Mouse (Mus musculus) intestine, postnatal 0 days (tissue): ENCODE results near the gene 1600014C23Rik. TPM values are rescaled to one million over a fixed set of nuclear protein-coding genes. Genes with fewer than 3 reads are reported as not detected.

ENCODE experiments used
- ATAC-seq: fragments of 200-750 bp; cut with Nextera tagmentation; 2 replicates; pipeline ENCODE4 v1.8.0; 2017; ENCODE audit warnings: mild to moderate bottlenecking, moderate TSS enrichment, moderate library complexity
- H3K27ac ChIP-seq: fragments of 300-500 bp; sonication (generic); 2 replicates; pipeline ENCODE4 v1.5.1; 2014; ENCODE audit warnings: mild to moderate bottlenecking, low read depth, low read length, moderate library complexity
- H3K27me3 ChIP-seq: fragments of 300-500 bp; sonication (generic); replicated peaks from 2 replicates; pipeline ENCODE4 v1.6.1; 2014; ENCODE audit warnings: low read length, mixed read lengths; ENCODE audit not compliant: control insufficient read depth, insufficient read depth
- H3K36me3 ChIP-seq: fragments of 300-500 bp; sonication (generic); 2 replicates; pipeline ENCODE4 v1.6.1; 2014; ENCODE audit warnings: mild to moderate bottlenecking, moderate library complexity; ENCODE audit not compliant: control insufficient read depth, insufficient read depth
- H3K4me1 ChIP-seq: fragments of 300-500 bp; sonication (generic); replicated peaks from 2 replicates; pipeline ENCODE4 v1.6.1; 2014; ENCODE audit warnings: antibody characterized with exemption, low read length, mixed read lengths; ENCODE audit not compliant: control insufficient read depth, insufficient read depth
- H3K4me2 ChIP-seq: fragments of 300-500 bp; sonication (generic); replicated peaks from 2 replicates; pipeline ENCODE4 v1.6.1; 2014; ENCODE audit warnings: low read depth, mild to moderate bottlenecking, moderate library complexity
- H3K4me3 ChIP-seq: fragments of 300-500 bp; sonication (generic); 2 replicates; pipeline ENCODE4 v1.5.1; 2014; ENCODE audit warnings: low read depth, low read length
- H3K9ac ChIP-seq: fragments of 300-500 bp; sonication (generic); 2 replicates; pipeline ENCODE4 v1.6.1; 2014; ENCODE audit warnings: mild to moderate bottlenecking, low read depth, low read length
- H3K9me3 ChIP-seq: fragments of 300-500 bp; sonication (generic); 2 replicates; pipeline ENCODE4 v1.6.1; 2016; ENCODE audit warnings: mixed run types; ENCODE audit not compliant: control insufficient read depth
- CTCF ChIP-seq: sonication (generic); IDR thresholded peaks from 2 replicates; pipeline ENCODE4 v1.5.1; 2016; ENCODE audit warnings: low read depth, mild to moderate bottlenecking, control low read depth, antibody characterized with exemption, moderate library complexity
- WGBS: fragments of 180-500 bp; shearing (Covaris S2); extraction: QIAGEN DNeasy Blood & Tissue Kit; methylation state at CpG from one replicate; pipeline ENCODE4 v1.1.7; 2014; 5-methylcytosine and 5-hydroxymethylcytosine counted together
- polyA plus RNA-seq: library from polyadenylated mRNA; unstranded; fragments of >200 nt; fragmentation: Nextera tagmentation; extraction: Ambion mirVana; gene quantifications from 2 replicates; pipeline ENCODE4 v1.2.1, GENCODE M21; 2015

Gene 1600014C23Rik
- polyA plus RNA-seq, 1 experiment from 2014 or later = not detected

- Histone ChIP-seq H3K4me3 (no peak overlapping the region), H3K4me1 (no peaks in the 10 kb centered on the region; the same call in 1 of the 2 replicates), H3K27ac (no peak overlapping the region), H3K27me3 (no peaks in the 10 kb centered on the region), H3K4me2 (no peak overlapping the region), H3K9ac (no peak overlapping the region), H3K36me3 (no peaks in the 10 kb centered on the region), H3K9me3 (no peaks in the 10 kb centered on the region)
- TF ChIP-seq CTCF = no peak
- ATAC-seq = no peak
- 77% methylated on average over 5 of the region's 5 CpGs for WGBS
Observed at GRCm38 (mm10) chr17:45756831-45757230, 23.2 kb upstream of the 1600014C23Rik start.

GRCm38 (mm10) chr17:45756391-45756790 lies 22.7 kb upstream of the 1600014C23Rik start:
- 71% methylated on average over 8 of the region's 8 CpGs for WGBS
- no peak for TF ChIP-seq CTCF
- no peak for ATAC-seq

GRCm38 (mm10) chr17:45754186-45754862 lies 20.7 kb upstream of the 1600014C23Rik start:
- no peaks in the 10 kb centered on the region for H3K36me3 ChIP-seq
- no peaks in the 10 kb centered on the region; the same call in 1 of the 2 replicates for H3K4me1 ChIP-seq
- no peak overlapping the region for H3K9ac ChIP-seq
- no peak overlapping the region for H3K4me2 ChIP-seq
- H3K27ac ChIP-seq = no peak overlapping the region
- no peak for TF ChIP-seq CTCF
- no peak overlapping the region for H3K4me3 ChIP-seq
- no peak for ATAC-seq
- no peaks in the 10 kb centered on the region for H3K9me3 ChIP-seq
- H3K27me3 ChIP-seq = no peaks in the 10 kb centered on the region
- WGBS = 85% methylated on average over 13 of the region's 13 CpGs

More at GRCm38 (mm10) chr17:45756391-45756790, 22.7 kb upstream of the 1600014C23Rik start:
- no peaks in the 10 kb centered on the region for H3K9me3 ChIP-seq
- no peak overlapping the region for H3K27ac ChIP-seq
- no peak overlapping the region for H3K4me3 ChIP-seq
- no peak overlapping the region for H3K4me2 ChIP-seq
- H3K9ac ChIP-seq = no peak overlapping the region
- H3K36me3 ChIP-seq = no peaks in the 10 kb centered on the region
- H3K27me3 ChIP-seq = no peaks in the 10 kb centered on the region
- H3K4me1 ChIP-seq = no peaks in the 10 kb centered on the region; the same call in 1 of the 2 replicates

GRCm38 (mm10) chr17:45752678-45753077 lies 19.0 kb upstream of the 1600014C23Rik start:
- H3K9me3 ChIP-seq = no peaks in the 10 kb centered on the region
- no peak overlapping the region for H3K27ac ChIP-seq
- no peak for TF ChIP-seq CTCF
- peak; percentile 63 for ATAC-seq
- WGBS = 34% methylated on average over 11 of the region's 11 CpGs
- H3K9ac ChIP-seq = no peak overlapping the region
- no peaks in the 10 kb centered on the region for H3K36me3 ChIP-seq
- H3K4me3 ChIP-seq = no peak overlapping the region
- H3K4me1 ChIP-seq = no peaks in the 10 kb centered on the region; the same call in 1 of the 2 replicates
- H3K27me3 ChIP-seq = no peaks in the 10 kb centered on the region
- no peak overlapping the region for H3K4me2 ChIP-seq

GRCm38 (mm10) chr17:45752053-45752452 lies 18.4 kb upstream of the 1600014C23Rik start:
- H3K27me3 ChIP-seq = no peaks in the 10 kb centered on the region
- 69% methylated on average over 8 of the region's 8 CpGs for WGBS
- no peaks in the 10 kb centered on the region; the same call in 1 of the 2 replicates for H3K4me1 ChIP-seq
- H3K27ac ChIP-seq = no peak overlapping the region
- no peak overlapping the region for H3K4me2 ChIP-seq
- ATAC-seq = no peak
- TF ChIP-seq CTCF = no peak
- H3K9me3 ChIP-seq = no peaks in the 10 kb centered on the region
- no peak overlapping the region for H3K9ac ChIP-seq
- no peak overlapping the region for H3K4me3 ChIP-seq
- H3K36me3 ChIP-seq = no peaks in the 10 kb centered on the region

- TF ChIP-seq CTCF = no peak
- H3K9me3 ChIP-seq = no peaks in the 10 kb centered on the region
- H3K4me2 ChIP-seq = no peak overlapping the region
- 95% methylated on average over 1 of the region's 1 CpGs for WGBS
- no peak overlapping the region for H3K4me3 ChIP-seq
- H3K36me3 ChIP-seq = no peaks in the 10 kb centered on the region
- ATAC-seq = no peak
- H3K4me1 ChIP-seq = no peaks in the 10 kb centered on the region; the same call in 1 of the 2 replicates
- no peak overlapping the region for H3K27ac ChIP-seq
- H3K27me3 ChIP-seq = no peaks in the 10 kb centered on the region
- no peak overlapping the region for H3K9ac ChIP-seq
Observed at GRCm38 (mm10) chr17:45751359-45751758, 17.7 kb upstream of the 1600014C23Rik start.
